Mouse (Mus musculus): ENCODE results near the gene Mrgbp.

Mrgbp gene

DNA sequence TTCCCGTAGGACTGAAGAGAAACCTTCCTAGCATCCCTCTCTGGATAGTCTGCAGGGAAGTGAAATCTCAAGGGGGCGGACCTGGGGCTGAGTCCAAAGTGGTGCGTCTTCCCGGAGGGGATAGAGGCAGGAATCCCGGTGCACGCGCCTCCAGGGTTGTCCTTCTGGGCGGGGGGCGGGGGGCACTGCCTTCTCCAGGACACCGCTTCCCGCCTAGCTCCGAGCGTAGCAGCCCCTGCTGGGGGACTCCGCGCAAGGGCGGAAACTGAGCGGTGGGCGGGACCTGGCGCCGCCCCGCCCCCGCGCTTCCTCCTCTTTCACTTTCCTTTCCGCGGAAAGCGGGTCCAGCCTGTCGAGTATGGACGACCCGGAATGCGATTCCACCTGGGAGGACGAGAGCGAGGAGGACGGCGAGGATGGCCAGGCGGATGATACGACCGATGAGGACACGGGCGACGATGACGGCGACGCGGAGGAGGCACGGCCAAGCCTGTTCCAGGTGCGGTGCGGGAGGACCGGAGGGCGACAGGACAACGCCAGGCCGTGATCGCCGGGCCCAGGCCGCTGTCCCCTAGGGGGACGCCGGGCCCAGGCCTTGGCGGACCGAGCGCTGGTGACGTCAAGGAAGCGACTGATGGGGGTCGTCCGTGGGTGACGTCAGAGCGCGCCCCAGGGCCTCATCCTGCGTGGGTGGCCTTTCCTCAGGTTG lies 8.2 kb downstream of the Mrgbp start, which contains the start of gene Ogfr:
TSS of gene Ogfr (plus strand) at position 123 of the 709 bp plus-strand sequence.
- DNase-seq (ENCODE audit: low read depth, low spot score): peak; percentile 89

- DNase-seq (ENCODE audit: low read depth, low spot score): no peak
Measured at GRCm38 (mm10) chr2:180597490-180597889, 16.4 kb downstream of the Mrgbp start, which contains the start of gene Col9a3. Col9a3 (plus strand) TSS chr2:180597790.

GRCm38 (mm10) chr2:180598157-180598705 lies 17.1 kb downstream of the Mrgbp start:
- DNase-seq (ENCODE audit: low read depth, low spot score): peak; percentile 38

GRCm38 (mm10) chr2:180600569-180601021 lies 19.5 kb downstream of the Mrgbp start:
- no peak for DNase-seq (ENCODE audit: low read depth, low spot score)

DNA sequence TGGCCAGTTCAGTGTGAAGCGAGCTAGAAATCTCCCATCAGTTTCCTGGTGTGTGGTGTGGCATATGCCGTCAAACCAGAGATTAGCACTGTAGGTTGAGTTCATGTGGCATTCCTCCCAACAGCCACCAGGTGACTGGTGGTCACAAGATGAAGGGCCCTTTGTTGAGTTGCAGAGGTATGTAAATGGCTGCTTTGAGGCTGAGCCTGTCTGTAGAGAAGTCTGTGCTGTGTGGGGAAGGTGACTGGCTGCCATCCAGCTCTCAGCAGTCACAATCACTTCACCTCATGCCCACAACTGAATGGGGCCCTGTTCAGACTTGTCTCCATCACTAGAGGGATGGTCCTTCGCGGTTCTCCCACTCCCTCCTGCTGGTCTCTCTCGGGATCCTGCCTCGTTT lies 23.7 kb downstream of the Mrgbp start:
- no peak for DNase-seq (ENCODE audit: low read depth, low spot score)

GRCm38 (mm10) chr2:180610283-180610682 lies 29.2 kb downstream of the Mrgbp start:
- DNase-seq (ENCODE audit: low read depth, low spot score): no peak

GRCm38 (mm10) chr2:180611882-180612281 lies 30.8 kb downstream of the Mrgbp start:
- no peak for DNase-seq (ENCODE audit: low read depth, low spot score)

All from mesoderm, embryonic 11.5 days (tissue).